Mouse (Mus musculus) myocyte (in vitro differentiated cells): ENCODE measurements around the gene Tpst2.

Experiments
- E2F4 ChIP-seq: IDR thresholded peaks from one replicate; pipeline ENCODE4 v1.6.1; 2011; ENCODE audit warnings: mild to moderate bottlenecking, control low read depth, moderate library complexity; ENCODE audit not compliant: insufficient read depth
- POLR2A ChIP-seq: IDR thresholded peaks from one replicate; pipeline ENCODE4 v1.6.1; 2011; ENCODE audit warnings: low read depth, mild to moderate bottlenecking, control low read depth, moderate library complexity; ENCODE audit not compliant: insufficient read length
- USF1 ChIP-seq: IDR thresholded peaks from one replicate; pipeline ENCODE4 v1.6.1; 2011; ENCODE audit warnings: low read depth, mild to moderate bottlenecking, control low read depth, moderate library complexity

- TF ChIP-seq POLR2A (no peak), USF1 (no peak), E2F4 (no peak)
Measured at GRCm38 (mm10) chr5:112346211-112346965, 69.9 kb downstream of the Tpst2 start.
